Mouse (Mus musculus) CH12.LX (cell line): Measurements from ENCODE around the gene Vps53. TPM values are rescaled to one million over a fixed set of nuclear protein-coding genes. Genes with fewer than 3 reads are reported as not detected.

Experiments used
- DNase-seq: peaks from one replicate; pipeline ENCODE4 v3.0.0-alpha.2; 2013; ENCODE audit errors: extremely low read depth
- H3K27ac ChIP-seq: 2 replicates; pipeline ENCODE4 v1.5.1; 2012; ENCODE audit warnings: low read depth, mild to moderate bottlenecking, control low read depth, moderate library complexity; ENCODE audit not compliant: insufficient read depth
- H3K27me3 ChIP-seq: replicated peaks from 2 replicates; pipeline ENCODE3; 2012; ENCODE audit warnings: inconsistent platforms
- H3K36me3 ChIP-seq, 2 experiments: replicated peaks in 1 of 2; 2 replicates each; pipeline versions ENCODE3 to v1.6.1; 2012; ENCODE audit warnings: inconsistent platforms in 1 of 2, low read length in 1 of 2, mild to moderate bottlenecking in 1 of 2, mixed read lengths in 1 of 2, moderate library complexity in 1 of 2; ENCODE audit not compliant: control insufficient read depth in 1 of 2, insufficient read depth in 1 of 2
- H3K4me1 ChIP-seq, 2 experiments: 2 replicates each; pipeline ENCODE4 v1.6.1; 2012; ENCODE audit warnings: inconsistent platforms in 1 of 2, moderate library complexity in 1 of 2; ENCODE audit not compliant: insufficient read depth in 2 of 2, control insufficient read depth in 1 of 2
- H3K4me2 ChIP-seq: 2 replicates; pipeline ENCODE4 v1.6.1; 2012; ENCODE audit warnings: low read depth, mild to moderate bottlenecking, control low read depth; ENCODE audit not compliant: poor library complexity, insufficient read depth, severe bottlenecking
- H3K4me3 ChIP-seq, 3 experiments: fragments of 150-350 bp in 1 of 3; sonication (generic) in 1 of 3; replicated peaks in 1 of 3; 2 replicates each; pipeline versions ENCODE3 to v1.5.1; 2011 to 2012; ENCODE audit warnings: low read depth in 2 of 3, low read length in 2 of 3, mild to moderate bottlenecking in 2 of 3, moderate library complexity in 2 of 3, control low read depth in 1 of 3, improper control_type of control experiment in 1 of 3, inconsistent platforms in 1 of 3, mixed read lengths in 1 of 3; ENCODE audit not compliant: poor library complexity in 1 of 3
- H3K79me2 ChIP-seq: replicated peaks from 2 replicates; pipeline ENCODE4 v1.6.1; 2012; ENCODE audit warnings: mild to moderate bottlenecking, moderate library complexity; ENCODE audit not compliant: control insufficient read depth, poor library complexity, insufficient read depth, severe bottlenecking; ENCODE audit errors: extremely low read depth
- H3K9ac ChIP-seq: 2 replicates; pipeline ENCODE4 v1.6.1; 2012; ENCODE audit warnings: low read depth, mild to moderate bottlenecking, control low read depth, moderate library complexity; ENCODE audit not compliant: insufficient read depth
- H3K9me3 ChIP-seq: replicated peaks from 2 replicates; pipeline ENCODE3; 2012; ENCODE audit warnings: low read length, inconsistent platforms, mixed read lengths
- BHLHE40 ChIP-seq: IDR thresholded peaks from 2 replicates; pipeline ENCODE4 v1.6.1; 2011; ENCODE audit warnings: mild to moderate bottlenecking, low read depth, low read length, improper control_type of control experiment
- CHD1 ChIP-seq: IDR thresholded peaks from 2 replicates; pipeline ENCODE4 v1.6.1; 2012; ENCODE audit warnings: low read depth, low read length, improper control_type of control experiment, inconsistent platforms
- CHD2 ChIP-seq: IDR thresholded peaks from 2 replicates; pipeline ENCODE4 v1.6.1; 2011; ENCODE audit warnings: low read length, improper control_type of control experiment
- CTCF ChIP-seq, 2 experiments: IDR thresholded peaks in 1 of 2; conservative IDR thresholded peaks in 1 of 2; 2 replicates each; pipeline ENCODE4 v1.5.1; 2011 to 2012; ENCODE audit warnings: low read depth in 2 of 2, low read length in 2 of 2, improper control_type of control experiment in 1 of 2, inconsistent platforms in 1 of 2, mild to moderate bottlenecking in 1 of 2, moderate library complexity in 1 of 2
- E2F4 ChIP-seq: IDR thresholded peaks from 2 replicates; pipeline ENCODE4 v1.6.1; 2011; ENCODE audit warnings: low read depth, low read length, improper control_type of control experiment; ENCODE audit not compliant: insufficient replicate concordance
- ELF1 ChIP-seq: IDR thresholded peaks from 2 replicates; pipeline ENCODE4 v1.6.1; 2014; ENCODE audit warnings: low read depth, mild to moderate bottlenecking, inconsistent platforms, low read length, improper control_type of control experiment
- EP300 ChIP-seq: IDR thresholded peaks from 2 replicates; pipeline ENCODE4 v1.6.1; 2011; ENCODE audit warnings: low read length, improper control_type of control experiment
- ETS1 ChIP-seq: conservative IDR thresholded peaks from 2 replicates; pipeline ENCODE4 v1.6.1; 2012; ENCODE audit warnings: low read depth, mild to moderate bottlenecking, inconsistent platforms, low read length, improper control_type of control experiment, moderate library complexity
- GABPA ChIP-seq: IDR thresholded peaks from 2 replicates; pipeline ENCODE4 v1.6.1; 2012; ENCODE audit warnings: low read depth, low read length, improper control_type of control experiment, inconsistent platforms; ENCODE audit not compliant: insufficient replicate concordance
- HCFC1 ChIP-seq: IDR thresholded peaks from 2 replicates; pipeline ENCODE4 v1.6.1; 2012; ENCODE audit warnings: low read depth, mild to moderate bottlenecking, inconsistent platforms, low read length, improper control_type of control experiment
- IRF4 ChIP-seq: IDR thresholded peaks from 2 replicates; pipeline ENCODE4 v1.6.1; 2014; ENCODE audit warnings: low read depth, mild to moderate bottlenecking, inconsistent platforms, low read length, improper control_type of control experiment
- JUN ChIP-seq: IDR thresholded peaks from 2 replicates; pipeline ENCODE4 v1.6.1; 2011; ENCODE audit warnings: low read depth, mild to moderate bottlenecking, low read length, improper control_type of control experiment, moderate library complexity; ENCODE audit not compliant: insufficient read depth
- JUND ChIP-seq: conservative IDR thresholded peaks from 2 replicates; pipeline ENCODE4 v1.6.1; 2011; ENCODE audit warnings: low read depth, low read length, improper control_type of control experiment
- KAT2A ChIP-seq: IDR thresholded peaks from 2 replicates; pipeline ENCODE4 v1.6.1; 2012; ENCODE audit warnings: low read length, improper control_type of control experiment, inconsistent platforms; ENCODE audit not compliant: insufficient replicate concordance
- MAFK ChIP-seq: IDR thresholded peaks from 2 replicates; pipeline ENCODE4 v1.6.1; 2011; ENCODE audit warnings: low read length, improper control_type of control experiment; ENCODE audit not compliant: insufficient replicate concordance
- MAX ChIP-seq: IDR thresholded peaks from 2 replicates; pipeline ENCODE4 v1.6.1; 2011; ENCODE audit warnings: low read length, improper control_type of control experiment
- MAZ ChIP-seq: IDR thresholded peaks from 2 replicates; pipeline ENCODE4 v1.6.1; 2012; ENCODE audit warnings: low read depth, mild to moderate bottlenecking, inconsistent platforms, low read length, improper control_type of control experiment, moderate library complexity
- MEF2A ChIP-seq: IDR thresholded peaks from 2 replicates; pipeline ENCODE4 v1.6.1; 2014; ENCODE audit warnings: low read depth, mild to moderate bottlenecking, inconsistent platforms, low read length, improper control_type of control experiment, borderline replicate concordance
- MXI1 ChIP-seq: IDR thresholded peaks from 2 replicates; pipeline ENCODE4 v1.6.1; 2011; ENCODE audit warnings: mild to moderate bottlenecking, low read depth, low read length, improper control_type of control experiment
- MYC ChIP-seq: IDR thresholded peaks from 2 replicates; pipeline ENCODE4 v1.6.1; 2011; ENCODE audit warnings: low read depth, mild to moderate bottlenecking, improper control_type of control experiment, low read length
- NELFE ChIP-seq: IDR thresholded peaks from 2 replicates; pipeline ENCODE4 v1.6.1; 2011; ENCODE audit warnings: low read depth, low read length, improper control_type of control experiment
- NRF1 ChIP-seq: IDR thresholded peaks from 2 replicates; pipeline ENCODE4 v1.6.1; 2014; ENCODE audit warnings: low read depth, mild to moderate bottlenecking, inconsistent platforms, low read length, improper control_type of control experiment, moderate library complexity
- PAX5 ChIP-seq: IDR thresholded peaks from 2 replicates; pipeline ENCODE4 v1.6.1; 2012; ENCODE audit warnings: low read length, inconsistent platforms, mixed read lengths
- POLR2A ChIP-seq: IDR thresholded peaks from 2 replicates; pipeline ENCODE4 v1.6.1; 2011; ENCODE audit warnings: low read depth, mild to moderate bottlenecking, improper control_type of control experiment, low read length
- POLR2AphosphoS2 ChIP-seq: IDR thresholded peaks from 2 replicates; pipeline ENCODE4 v1.6.1; 2011; ENCODE audit warnings: low read depth, low read length, improper control_type of control experiment
- RAD21 ChIP-seq: IDR thresholded peaks from 2 replicates; pipeline ENCODE4 v1.6.1; 2011; ENCODE audit warnings: low read depth, mild to moderate bottlenecking, low read length, improper control_type of control experiment, moderate library complexity
- RCOR1 ChIP-seq: conservative IDR thresholded peaks from 2 replicates; pipeline ENCODE4 v1.6.1; 2012; ENCODE audit warnings: low read depth, mild to moderate bottlenecking, inconsistent platforms, low read length, improper control_type of control experiment
- SIN3A ChIP-seq: IDR thresholded peaks from 2 replicates; pipeline ENCODE4 v1.6.1; 2012; ENCODE audit warnings: low read length, improper control_type of control experiment, inconsistent platforms
- SMC3 ChIP-seq: IDR thresholded peaks from 2 replicates; pipeline ENCODE4 v1.6.1; 2011; ENCODE audit warnings: low read depth, low read length, improper control_type of control experiment
- TBP ChIP-seq: conservative IDR thresholded peaks from 2 replicates; pipeline ENCODE4 v1.6.1; 2011; ENCODE audit warnings: low read depth, low read length, improper control_type of control experiment
- TCF12 ChIP-seq: IDR thresholded peaks from 2 replicates; pipeline ENCODE4 v1.6.1; 2014; ENCODE audit warnings: low read depth, mild to moderate bottlenecking, inconsistent platforms, low read length, improper control_type of control experiment
- UBTF ChIP-seq: IDR thresholded peaks from 2 replicates; pipeline ENCODE4 v1.6.1; 2012; ENCODE audit warnings: low read depth, mild to moderate bottlenecking, inconsistent platforms, low read length, improper control_type of control experiment, moderate library complexity
- USF1 ChIP-seq: IDR thresholded peaks from 2 replicates; pipeline ENCODE4 v1.6.1; 2014; ENCODE audit warnings: low read depth, mild to moderate bottlenecking, inconsistent platforms, low read length, improper control_type of control experiment
- USF2 ChIP-seq: conservative IDR thresholded peaks from 2 replicates; pipeline ENCODE4 v1.6.1; 2011; ENCODE audit warnings: low read depth, low read length, improper control_type of control experiment
- ZC3H11A ChIP-seq: IDR thresholded peaks from 2 replicates; pipeline ENCODE4 v1.6.1; 2012; ENCODE audit warnings: low read depth, mild to moderate bottlenecking, inconsistent platforms, low read length, improper control_type of control experiment
- ZKSCAN1 ChIP-seq: IDR thresholded peaks from 2 replicates; pipeline ENCODE4 v1.6.1; 2012; ENCODE audit warnings: low read depth, inconsistent platforms, low read length, improper control_type of control experiment, borderline replicate concordance
- ZMIZ1 ChIP-seq: IDR thresholded peaks from 2 replicates; pipeline ENCODE4 v1.6.1; 2012; ENCODE audit warnings: low read depth, mild to moderate bottlenecking, inconsistent platforms, low read length, improper control_type of control experiment
- ZNF384 ChIP-seq: IDR thresholded peaks from 2 replicates; pipeline ENCODE4 v1.6.1; 2012; ENCODE audit warnings: low read depth, low read length, improper control_type of control experiment, inconsistent platforms
- dilution Hi-C: fragments of 300-500 bp; cut with MboI; formaldehyde crosslinking; loops from 2 replicates; pipeline ENCODE4 v1.14.3; 2020; ENCODE audit warnings: low sequenced_read_pairs; ENCODE audit not compliant: extremely low pct_unique_long_range_greater_than_20kb, extremely low pct_ligation_motif_present
- in situ Hi-C: fragments of 300-500 bp; cut with MboI; formaldehyde crosslinking; loops from 3 replicates; pipeline ENCODE4 v1.14.3; 2019; ENCODE audit warnings: low sequenced_read_pairs, low pct_ligation_motif_present, low pct_unique_long_range_greater_than_20kb, mixed read lengths
- polyA plus RNA-seq: library from polyadenylated mRNA; unstranded; fragments of >175 nt; gene quantifications from 2 replicates; pipeline ENCODE4 v1.2.1, GENCODE M21; 2012; ENCODE audit warnings: low read depth; ENCODE audit not compliant: insufficient read length
- total RNA-seq, 2 experiments: library from RNA; depleted of rRNA; stranded (reverse); fragments of 300-350 nt in 1 of 2; fragments of >200 nt in 1 of 2; gene quantifications; 2 replicates each; pipeline ENCODE4 v1.2.3; 2012 to 2014

Gene Vps53
- total and polyA plus RNA-seq, 3 experiments: 56.1 to 70.7 (median 62.2) TPM

DNA sequence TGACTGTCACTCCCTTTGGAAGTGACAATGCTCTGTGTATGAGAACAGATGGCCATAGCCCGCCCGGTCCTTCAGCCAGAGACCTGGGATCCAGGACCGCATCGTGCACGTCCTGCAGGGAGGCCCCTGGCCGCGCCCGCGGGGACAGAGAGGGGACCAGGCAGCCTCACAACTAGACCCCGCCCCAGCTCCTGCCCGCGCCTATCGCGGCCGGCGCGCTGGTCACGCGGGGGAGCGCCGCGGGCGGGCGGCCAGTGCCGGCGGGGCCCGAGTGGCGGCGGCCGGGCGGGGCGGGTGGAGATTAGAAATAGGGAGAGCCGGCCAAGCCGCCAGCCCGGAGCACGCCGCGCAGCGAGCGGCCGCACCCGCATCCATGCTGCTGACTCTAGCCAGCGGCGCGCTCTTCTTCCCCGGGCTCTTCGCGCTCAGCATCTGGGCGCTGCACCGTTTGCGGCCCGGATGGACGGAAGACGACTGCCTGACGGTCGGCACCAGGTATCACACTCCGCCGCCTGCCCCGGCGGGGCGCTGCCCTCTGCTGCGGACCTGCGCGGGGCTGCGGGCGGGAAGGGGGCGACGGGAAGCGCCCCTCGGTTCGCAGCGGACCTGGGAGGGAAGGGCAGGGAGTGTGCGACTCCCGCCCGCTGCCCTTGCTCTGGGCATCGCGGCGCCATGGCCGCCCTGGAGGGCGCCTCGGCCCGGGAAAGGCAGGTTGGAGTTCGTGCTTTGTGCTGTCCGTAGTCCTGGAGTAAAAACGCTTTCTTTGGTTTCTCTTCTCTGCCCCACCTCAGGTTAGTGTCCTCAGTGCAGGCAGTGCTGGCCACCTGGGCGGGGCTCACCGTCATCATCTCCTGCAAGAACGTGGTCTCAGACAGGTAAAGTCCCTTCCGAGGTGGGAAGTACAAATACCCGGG is 22.6 kb upstream of the Vps53 start:
- Histone ChIP-seq H3K27me3 (peaks cover 30% of the 10 kb centered on the region), H3K4me2 (peak overlapping the region; percentile 55), H3K4me3 (peak overlapping the region; percentile 59 to 76 (median 64)), H3K4me1 (peaks cover 0 to 15% of the 10 kb centered on the region in 2 experiments; a peak in 2 of 4 replicates), H3K9me3 (no peaks in the 10 kb centered on the region), H3K27ac (no peak overlapping the region), H3K36me3 (peaks cover 0 to 16% of the 10 kb centered on the region in 2 experiments), H3K79me2 (no peaks in the 10 kb centered on the region), H3K9ac (peak overlapping the region; percentile 46)
- TF ChIP-seq ELF1 (no peak), TBP (no peak), RCOR1 (no peak), EP300 (no peak), SMC3 (no peak), ETS1 (no peak), CTCF (conservative IDR thresholded peaks at IDR 0.05 in 1 of 2, IDR thresholded peaks at IDR 0.05 in 1 of 2; ENCODE audit: low read depth in 2 of 2, low read length in 2 of 2) (0 out of 4 replicates have a peak, but pooled peaks of 1 of the 2 experiments have one; percentile 1), POLR2AphosphoS2 (no peak), MYC (no peak), HCFC1 (no peak), MEF2A (no peak; the same call in 1 of the 2 replicates), USF2 (no peak), NRF1 (peak; percentile 44; the same call in 1 of the 2 replicates), POLR2A (peak; percentile 65), MAFK (no peak), TCF12 (peak; percentile 45; the same call in 1 of the 2 replicates), UBTF (peak; percentile 98), KAT2A (no peak), ZNF384 (no peak), JUND (no peak), MXI1 (0 out of 2 replicates have a peak, but pooled peaks have one; percentile 13), MAX (peak; percentile 33; the same call in 1 of the 2 replicates), CHD1 (no peak), JUN (no peak), USF1 (peak; percentile 73), BHLHE40 (no peak), NELFE (peak; percentile 58; the same call in 1 of the 2 replicates), ZC3H11A (no peak), CHD2 (no peak), PAX5 (no peak), IRF4 (no peak), SIN3A (peak; percentile 27; the same call in 1 of the 2 replicates), ZMIZ1 (peak; percentile 46; the same call in 1 of the 2 replicates), RAD21 (no peak), GABPA (no peak), MAZ (no peak), E2F4 (no peak), ZKSCAN1 (no peak)
- dilution Hi-C loops: no loop called here
- DNase-seq: peak; percentile 28
- in situ Hi-C loops: no loop called here
